Mouse (Mus musculus) heart, embryonic 14.5 days (tissue): ENCODE data around the gene Wdr43. TPM values are rescaled to one million over a fixed set of nuclear protein-coding genes. Genes with fewer than 3 reads are reported as not detected.

Experiments
- ATAC-seq: fragments of 200-750 bp; cut with Nextera tagmentation; 2 replicates; pipeline ENCODE4 v1.8.0; 2017; ENCODE audit warnings: low read depth, moderate TSS enrichment; ENCODE audit not compliant: insufficient number of reproducible peaks, insufficient read depth, low FRiP score
- H3K27ac ChIP-seq, 2 experiments: fragments of 200-500 bp in 1 of 2; fragments of 300-500 bp in 1 of 2; sonication (generic) in 1 of 2; replicated peaks in 1 of 2; 2 replicates each; pipeline ENCODE4 v1.5.1; 2012 to 2014; ENCODE audit warnings: low read depth in 2 of 2, low read length in 2 of 2, control low read depth in 1 of 2, mild to moderate bottlenecking in 1 of 2, mixed read lengths in 1 of 2; ENCODE audit not compliant: control insufficient read depth in 1 of 2, insufficient read depth in 1 of 2
- H3K27me3 ChIP-seq: fragments of 300-500 bp; sonication (generic); 2 replicates; pipeline ENCODE4 v1.6.1; 2014; ENCODE audit warnings: mild to moderate bottlenecking, low read length, control low read depth; ENCODE audit not compliant: control insufficient read depth, insufficient read depth
- H3K36me3 ChIP-seq: fragments of 300-500 bp; sonication (generic); 2 replicates; pipeline ENCODE4 v1.6.1; 2014; ENCODE audit warnings: mild to moderate bottlenecking, control low read depth, low read length, mixed read lengths; ENCODE audit not compliant: control insufficient read depth, insufficient read depth
- H3K4me1 ChIP-seq, 2 experiments: fragments of 200-500 bp in 1 of 2; fragments of 300-500 bp in 1 of 2; sonication (generic) in 1 of 2; 2 replicates each; pipeline ENCODE4 v1.6.1; 2012 to 2014; ENCODE audit warnings: low read length in 2 of 2, control low read depth in 1 of 2, mixed read lengths in 1 of 2; ENCODE audit not compliant: control insufficient read depth in 2 of 2, insufficient read depth in 2 of 2
- H3K4me2 ChIP-seq: fragments of 300-500 bp; sonication (generic); 2 replicates; pipeline ENCODE4 v1.6.1; 2014; ENCODE audit warnings: mild to moderate bottlenecking, low read length
- H3K4me3 ChIP-seq, 2 experiments: fragments of 200-500 bp in 1 of 2; fragments of 300-500 bp in 1 of 2; sonication (generic) in 1 of 2; 2 replicates each; pipeline ENCODE4 v1.5.1; 2012 to 2014; ENCODE audit warnings: low read length in 2 of 2, mild to moderate bottlenecking in 2 of 2, control low read depth in 1 of 2, low read depth in 1 of 2, moderate library complexity in 1 of 2; ENCODE audit not compliant: control insufficient read depth in 1 of 2, insufficient read depth in 1 of 2
- H3K9ac ChIP-seq: fragments of 300-500 bp; sonication (generic); 2 replicates; pipeline ENCODE4 v1.6.1; 2014; ENCODE audit warnings: mild to moderate bottlenecking, low read length
- H3K9me3 ChIP-seq: fragments of 300-500 bp; sonication (generic); 2 replicates; pipeline ENCODE4 v1.6.1; 2016; ENCODE audit warnings: low read length, control low read depth; ENCODE audit not compliant: control insufficient read depth
- WGBS: fragments of 180-500 bp; shearing (Covaris S2); extraction: QIAGEN DNeasy Blood & Tissue Kit; methylation state at CpG from one replicate; pipeline ENCODE4 v1.1.7; 2014; 5-methylcytosine and 5-hydroxymethylcytosine counted together
- polyA plus RNA-seq: library from polyadenylated mRNA; unstranded; fragments of >200 nt; fragmentation: Nextera tagmentation; extraction: Ambion mirVana; gene quantifications from 2 replicates; pipeline ENCODE4 v1.2.1, GENCODE M21; 2014

Gene Wdr43
- polyA plus RNA-seq, result 39.7 and 40.0 TPM in 2 replicates

DNA sequence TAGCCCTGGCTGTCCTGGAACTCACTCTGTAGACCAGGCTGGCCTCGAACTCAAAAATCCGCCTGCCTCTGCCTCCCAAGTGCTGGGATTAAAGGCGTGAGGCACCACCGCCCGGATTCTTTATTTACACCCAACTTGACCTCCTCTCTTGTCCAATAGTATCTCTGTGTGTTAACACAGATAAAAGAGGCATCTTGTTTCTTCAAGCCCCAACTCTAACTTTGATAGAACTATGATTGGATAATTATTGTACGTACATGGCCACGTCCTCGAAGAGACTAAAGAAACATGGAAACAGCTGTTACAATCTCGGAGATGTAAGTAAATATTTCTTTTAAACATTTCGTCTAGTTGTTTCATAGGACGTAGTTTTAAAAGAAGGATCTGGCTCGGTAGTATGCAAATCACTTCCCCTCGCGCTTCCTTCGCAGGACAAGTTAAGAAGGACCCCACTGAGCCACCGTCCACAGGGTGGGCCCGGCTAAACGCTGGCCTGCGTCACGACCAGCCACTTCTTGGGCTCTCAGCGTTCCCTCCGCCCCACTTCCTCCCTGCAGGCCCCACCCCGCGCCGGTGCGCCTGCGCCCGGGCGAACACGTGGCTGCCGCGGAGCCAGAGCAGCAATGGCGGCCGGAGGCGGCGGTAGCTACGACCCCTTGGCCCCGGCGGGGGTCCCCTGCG is at the start of gene Wdr43:
Gene Wdr43 (plus strand): TSS at position 258 of the 681 bp plus-strand sequence.
- no peaks in the 10 kb centered on the region for H3K9me3 ChIP-seq
- peak within 1 kb of the TSS; percentile 88 to 100 for H3K4me3 ChIP-seq
- H3K9ac ChIP-seq, result peak within 1 kb of the TSS; percentile 93
- peak within 1 kb of the TSS; percentile 81 for H3K4me2 ChIP-seq
- H3K4me1 ChIP-seq, result peaks cover 4 to 17% of the 10 kb centered on the region in 2 experiments; a peak in 3 of 4 replicates
- H3K27ac ChIP-seq, result peak within 1 kb of the TSS; percentile 38 to 75; a peak in 3 of 4 replicates
- 5% methylated on average over 40 of the region's 40 CpGs for WGBS
- peaks cover 15% of the 10 kb centered on the region for H3K36me3 ChIP-seq
- no peaks in the 10 kb centered on the region for H3K27me3 ChIP-seq
- ATAC-seq, result peak; percentile 99

DNA sequence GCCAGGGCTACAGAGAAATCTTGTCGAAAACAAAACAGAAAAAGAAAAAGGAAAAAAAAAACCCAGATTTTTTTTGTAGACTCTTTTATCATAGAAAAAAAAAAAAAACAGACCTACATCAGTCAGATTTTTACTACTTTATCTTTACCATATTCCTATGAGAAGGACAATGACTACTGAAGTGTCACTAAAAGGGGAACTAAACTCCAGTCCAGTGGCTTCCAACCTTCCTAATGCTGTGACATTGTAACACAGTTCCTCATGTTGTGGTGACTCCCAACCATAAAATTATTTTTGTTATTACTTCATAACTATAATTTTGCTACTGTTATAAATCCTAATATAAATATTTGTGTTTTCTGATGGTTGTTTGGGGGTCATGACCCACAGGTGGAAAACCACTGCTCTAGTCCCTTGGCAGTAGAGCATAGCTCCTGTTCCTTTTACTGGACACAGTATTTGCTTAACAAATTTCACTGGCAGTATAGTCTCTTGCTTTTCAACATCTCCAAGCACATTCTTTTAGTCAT is 36.5 kb upstream of the Wdr43 start:
- Histone ChIP-seq H3K27me3 (no peaks in the 10 kb centered on the region), H3K4me2 (no peak overlapping the region), H3K9me3 (no peaks in the 10 kb centered on the region), H3K4me1 (no peaks in the 10 kb centered on the region), H3K27ac (no peak overlapping the region), H3K36me3 (no peaks in the 10 kb centered on the region), H3K4me3 (no peak overlapping the region), H3K9ac (no peak overlapping the region)
- no peak for ATAC-seq
- WGBS, result 91% methylated on average over 1 of the region's 1 CpGs

DNA sequence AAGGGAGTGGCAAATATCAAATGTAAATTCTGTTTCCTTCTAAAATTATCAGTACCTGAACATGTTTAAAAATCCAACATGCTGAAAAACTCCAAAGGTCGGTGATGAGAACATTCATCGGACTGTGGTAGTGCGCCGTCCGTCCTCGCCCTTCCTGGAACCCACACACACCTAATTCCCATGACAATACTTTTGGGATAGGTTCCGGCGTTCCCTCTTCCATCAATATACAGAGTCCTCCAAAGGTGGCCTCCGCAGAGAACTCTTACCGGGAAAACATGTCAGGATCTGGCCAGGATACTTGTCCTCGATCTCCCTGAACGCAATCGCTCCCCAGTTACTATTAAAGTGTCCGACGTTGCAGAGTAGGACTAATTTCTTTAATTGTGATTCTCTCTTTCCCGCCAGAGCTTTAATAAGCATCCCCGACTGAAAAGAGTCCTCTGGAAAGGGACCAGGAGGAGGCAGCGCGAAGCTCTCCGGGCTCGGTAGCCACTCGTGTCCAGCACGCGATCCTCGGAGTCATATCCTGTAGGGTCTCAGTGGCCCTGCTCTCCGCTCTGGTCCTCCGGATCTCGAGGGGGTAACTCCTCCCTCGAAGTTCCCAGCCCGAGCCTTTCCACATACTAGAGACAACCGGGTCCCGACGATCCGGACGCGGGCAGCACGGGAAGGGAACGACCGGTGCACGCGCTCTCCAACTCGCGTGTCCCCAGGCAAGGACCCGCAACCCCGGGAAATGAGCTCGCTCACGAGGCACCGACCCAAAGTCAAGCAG is 17.6 kb upstream of the Wdr43 start:
- Histone ChIP-seq H3K27ac (peak overlapping the region; percentile 63 to 70), H3K4me3 (peak overlapping the region; percentile 78 to 83), H3K4me2 (peak overlapping the region; percentile 97), H3K9me3 (no peaks in the 10 kb centered on the region), H3K4me1 (peaks cover 4 to 13% of the 10 kb centered on the region in 2 experiments), H3K36me3 (no peaks in the 10 kb centered on the region), H3K27me3 (no peaks in the 10 kb centered on the region), H3K9ac (peak overlapping the region; percentile 83)
- WGBS, result 2% methylated on average over 48 of the region's 48 CpGs
- peak; percentile 49 for ATAC-seq

DNA sequence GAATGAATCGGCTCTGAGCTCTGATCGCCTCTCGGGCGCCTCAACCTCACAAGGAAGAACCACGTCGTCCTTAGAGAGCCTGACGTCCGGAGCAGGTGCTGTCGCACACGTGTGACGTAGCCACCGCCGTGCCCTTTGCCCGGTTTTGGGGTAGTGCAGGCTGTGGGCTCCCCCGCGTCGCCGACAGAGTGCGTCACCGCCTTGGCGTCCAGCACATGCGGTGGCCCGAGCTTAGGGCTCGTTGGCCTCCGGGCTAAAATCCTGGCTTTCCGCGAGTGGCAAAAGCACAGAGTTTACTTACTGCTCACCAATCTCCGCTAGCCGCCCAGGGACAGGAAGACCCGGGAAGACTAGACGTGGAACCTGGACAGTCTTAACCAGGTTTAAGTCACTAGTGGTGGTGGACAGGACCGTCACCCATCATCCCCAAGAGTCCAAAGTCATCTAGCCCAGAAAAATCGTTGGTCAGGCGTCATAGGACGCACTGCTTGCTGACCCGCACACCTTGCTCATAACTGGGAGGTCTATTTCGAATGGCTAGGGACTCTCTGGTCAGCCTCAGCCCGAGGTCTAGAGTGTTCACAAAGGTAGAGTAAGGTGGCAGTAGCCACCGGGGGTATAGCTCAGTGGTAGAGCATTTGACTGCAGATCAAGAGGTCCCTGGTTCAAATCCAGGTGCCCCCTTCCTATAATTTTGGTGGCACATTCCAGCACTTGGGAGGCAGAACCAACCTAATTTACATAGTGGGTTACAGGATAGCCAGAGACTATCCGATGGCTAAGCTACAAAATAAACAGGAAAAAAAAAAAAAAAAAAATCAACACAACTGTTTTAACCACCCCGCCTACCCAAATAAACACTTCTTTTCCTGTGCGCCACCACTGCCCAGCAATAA is 16.8 kb upstream of the Wdr43 start:
- ATAC-seq, result peak; percentile 94
- peak overlapping the region; percentile 63 to 70 for H3K27ac ChIP-seq
- WGBS, result 5% methylated on average over 42 of the region's 42 CpGs

DNA sequence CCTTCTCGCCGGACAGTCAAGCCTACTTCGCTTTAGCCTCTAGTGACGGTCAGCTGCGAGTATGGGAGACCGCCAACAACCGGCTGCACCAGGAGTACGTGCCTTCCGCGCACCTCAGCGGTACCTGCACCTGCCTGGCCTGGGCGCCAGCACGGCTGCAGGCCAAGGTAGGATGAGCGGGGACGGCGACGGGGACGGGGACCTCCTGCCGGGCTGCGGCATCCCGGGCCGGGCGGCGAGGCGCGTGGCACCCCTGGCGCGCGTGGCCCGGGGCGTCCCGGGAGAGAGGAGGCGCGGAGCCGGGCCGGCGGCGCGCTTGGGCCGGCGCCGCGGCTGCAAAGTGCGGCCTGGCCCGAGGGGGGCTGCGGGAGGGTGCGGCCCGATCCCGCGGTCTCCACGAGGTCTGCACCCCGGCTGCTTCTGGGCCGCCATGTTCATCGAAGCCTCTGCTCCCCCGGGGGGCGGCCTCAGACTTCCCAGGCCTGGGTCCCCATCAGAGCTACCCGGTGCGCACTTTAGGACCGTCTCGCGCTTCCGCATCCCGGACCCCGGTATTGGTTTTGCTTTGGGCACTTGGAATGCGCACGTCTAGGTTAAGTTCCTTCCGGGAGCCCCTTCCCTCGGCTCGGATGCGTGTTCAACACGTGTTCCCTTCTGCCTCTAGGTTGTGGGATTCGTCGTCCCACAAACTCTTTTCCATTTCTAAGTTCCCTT is 781 bp downstream of the Wdr43 start:
- Histone ChIP-seq H3K27ac (peak overlapping the region; percentile 38 to 75; a peak in 3 of 4 replicates), H3K36me3 (peaks cover 15% of the 10 kb centered on the region), H3K9ac (peak overlapping the region; percentile 93), H3K4me1 (peaks cover 4 to 17% of the 10 kb centered on the region in 2 experiments; a peak in 3 of 4 replicates), H3K4me3 (peak overlapping the region; percentile 88 to 100), H3K27me3 (no peaks in the 10 kb centered on the region), H3K9me3 (no peaks in the 10 kb centered on the region), H3K4me2 (peak overlapping the region; percentile 81)
- ATAC-seq, result peak; percentile 49
- under 1% methylated on average over 55 of the region's 73 CpGs for WGBS

More for the DNA sequence above, 16.8 kb upstream of the Wdr43 start:
- H3K4me3 ChIP-seq, result peak overlapping the region; percentile 78 to 83
- peak overlapping the region; percentile 83 for H3K9ac ChIP-seq
- H3K36me3 ChIP-seq, result no peaks in the 10 kb centered on the region
- H3K9me3 ChIP-seq, result no peaks in the 10 kb centered on the region
- H3K27me3 ChIP-seq, result no peaks in the 10 kb centered on the region
- peaks cover 4 to 13% of the 10 kb centered on the region in 2 experiments for H3K4me1 ChIP-seq
- H3K4me2 ChIP-seq, result peak overlapping the region; percentile 97

DNA sequence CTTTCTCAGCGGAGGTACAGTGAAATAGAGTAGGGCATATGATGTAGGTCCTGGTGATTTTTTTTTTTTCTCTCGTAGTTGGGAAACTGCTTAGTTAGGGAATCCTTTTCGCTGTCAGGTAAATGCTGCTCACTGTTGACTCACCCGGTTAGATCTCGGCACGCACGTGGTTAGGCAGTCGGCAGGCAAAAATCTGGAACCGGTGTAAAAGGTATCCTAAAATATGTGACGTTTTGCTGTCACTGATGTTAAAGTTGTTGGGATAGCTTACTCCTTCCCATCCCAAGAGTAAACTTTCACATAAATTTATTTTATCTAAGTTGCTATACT is 1.3 kb downstream of the Wdr43 start:
- H3K4me2 ChIP-seq, result peak overlapping the region; percentile 81
- H3K27ac ChIP-seq, result no peak overlapping the region
- peak overlapping the region; percentile 93 for H3K9ac ChIP-seq
- no peaks in the 10 kb centered on the region for H3K27me3 ChIP-seq
- no peaks in the 10 kb centered on the region for H3K9me3 ChIP-seq
- peaks cover 4 to 17% of the 10 kb centered on the region in 2 experiments; a peak in 3 of 4 replicates for H3K4me1 ChIP-seq
- H3K36me3 ChIP-seq, result peaks cover 15% of the 10 kb centered on the region
- no peak for ATAC-seq
- H3K4me3 ChIP-seq, result peak overlapping the region; percentile 88 to 100
- WGBS, result under 1% methylated on average over 10 of the region's 10 CpGs
